Mouse (Mus musculus): ENCODE results near the gene Ppp3ca. TPM values are rescaled to one million over a fixed set of nuclear protein-coding genes. Genes with fewer than 3 reads are reported as not detected.

The Ppp3ca gene
- polyA plus RNA-seq, 1 experiment from 2014 or later, result 11.3 TPM

- Histone ChIP-seq H3K4me2 (no peak overlapping the region), H3K36me3 (no peaks in the 10 kb centered on the region), H3K4me1 (replicated peaks) (peaks cover 4% of the 10 kb centered on the region), H3K27me3 (no peaks in the 10 kb centered on the region), H3K4me3 (replicated peaks) (no peak overlapping the region), H3K27ac (no peak overlapping the region), H3K9ac (no peak overlapping the region), H3K9me3 (replicated peaks) (no peaks in the 10 kb centered on the region)
- ATAC-seq (ENCODE audit: low read depth) (no peak), DNase-seq (no peak)
- WGBS (ENCODE audit: insufficient replicate concordance), result 64% methylated on average over 3 of the region's 3 CpGs
These were observed 171.4 kb downstream of the Ppp3ca start for GRCm38 (mm10) chr3:136841282-136841681.

GRCm38 (mm10) chr3:136842384-136842783, 172.5 kb downstream of the Ppp3ca start:
- WGBS (ENCODE audit: insufficient replicate concordance), result 72% methylated on average over 1 of the region's 1 CpGs
- no peak for DNase-seq

DNA sequence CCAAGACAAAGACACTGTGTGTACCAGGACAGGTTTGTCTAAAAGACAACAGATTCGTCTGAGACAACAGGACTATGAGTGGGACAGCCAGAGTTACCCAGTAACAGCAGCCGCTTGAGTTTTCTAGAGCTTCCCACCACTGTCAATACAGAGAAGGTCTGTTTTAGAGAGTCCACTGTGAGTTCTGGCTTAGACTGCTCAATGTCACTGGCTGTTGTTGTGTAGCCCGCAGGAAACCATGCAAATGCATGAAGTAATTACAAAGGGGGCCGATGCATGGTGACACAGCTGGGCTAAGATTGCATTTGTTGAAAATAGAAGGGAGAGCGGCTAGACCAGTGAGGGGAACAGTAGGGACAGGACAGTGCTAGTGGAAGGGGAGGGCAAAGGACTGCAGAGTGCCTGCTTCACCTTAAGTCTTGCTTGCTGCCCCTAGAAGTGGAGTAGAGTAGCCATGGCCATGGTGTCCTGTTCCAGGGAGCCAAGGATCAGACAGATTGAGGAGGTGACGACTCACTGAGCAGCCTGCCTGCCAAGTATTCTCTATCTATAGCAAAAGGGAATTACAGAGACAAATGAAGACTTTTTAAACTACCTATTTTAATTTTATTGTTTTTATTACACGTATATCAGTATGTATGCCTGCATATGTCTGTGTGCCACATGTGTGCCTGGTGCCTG, 174.0 kb downstream of the Ppp3ca start:
- 71% methylated on average over 7 of the region's 7 CpGs for WGBS (ENCODE audit: insufficient replicate concordance)

More at GRCm38 (mm10) chr3:136842384-136842783, 172.5 kb downstream of the Ppp3ca start:
- H3K36me3 ChIP-seq, result no peaks in the 10 kb centered on the region
- ATAC-seq (ENCODE audit: low read depth), result no peak
- H3K4me2 ChIP-seq, result no peak overlapping the region
- H3K9me3 ChIP-seq (replicated peaks), result no peaks in the 10 kb centered on the region
- no peak overlapping the region for H3K4me3 ChIP-seq (replicated peaks)
- no peak overlapping the region for H3K9ac ChIP-seq
- no peaks in the 10 kb centered on the region for H3K4me1 ChIP-seq (replicated peaks)
- H3K27ac ChIP-seq, result no peak overlapping the region
- H3K27me3 ChIP-seq, result no peaks in the 10 kb centered on the region

DNA sequence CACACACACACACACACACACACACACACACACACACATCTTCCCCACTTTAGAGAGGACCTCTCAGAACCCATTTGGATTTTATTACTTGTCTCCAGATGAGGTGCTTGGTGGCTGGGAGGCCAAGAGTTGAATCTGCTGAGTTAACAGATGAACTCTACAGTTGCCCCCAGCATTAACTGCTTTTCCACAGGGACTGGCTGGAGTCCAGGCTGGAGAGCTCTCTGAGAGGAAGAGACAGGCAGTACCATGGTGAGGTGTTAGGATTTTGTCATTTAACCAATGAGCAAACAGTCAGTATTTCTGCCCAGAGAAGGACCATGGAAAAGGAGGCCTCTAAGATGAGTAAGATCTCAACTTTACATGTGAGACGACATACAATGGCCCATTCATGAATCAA, 179.1 kb downstream of the Ppp3ca start:
- H3K27ac ChIP-seq, result no peak overlapping the region
- H3K4me2 ChIP-seq, result no peak overlapping the region
- no peaks in the 10 kb centered on the region for H3K4me1 ChIP-seq (replicated peaks)
- ATAC-seq (ENCODE audit: low read depth), result no peak
- no peak overlapping the region for H3K9ac ChIP-seq
- no peak for DNase-seq
- H3K4me3 ChIP-seq (replicated peaks), result no peak overlapping the region
- WGBS (ENCODE audit: insufficient replicate concordance), result 75% methylated on average over 1 of the region's 1 CpGs
- no peaks in the 10 kb centered on the region for H3K27me3 ChIP-seq
- no peaks in the 10 kb centered on the region for H3K36me3 ChIP-seq
- no peaks in the 10 kb centered on the region for H3K9me3 ChIP-seq (replicated peaks)

More for the DNA sequence above, 174.0 kb downstream of the Ppp3ca start:
- H3K9me3 ChIP-seq (replicated peaks), result no peaks in the 10 kb centered on the region
- H3K4me3 ChIP-seq (replicated peaks), result no peak overlapping the region
- no peak overlapping the region for H3K4me2 ChIP-seq
- no peaks in the 10 kb centered on the region for H3K4me1 ChIP-seq (replicated peaks)
- no peak overlapping the region for H3K27ac ChIP-seq
- DNase-seq, result no peak
- H3K9ac ChIP-seq, result no peak overlapping the region
- no peaks in the 10 kb centered on the region for H3K36me3 ChIP-seq
- ATAC-seq (ENCODE audit: low read depth), result no peak
- H3K27me3 ChIP-seq, result no peaks in the 10 kb centered on the region

DNA sequence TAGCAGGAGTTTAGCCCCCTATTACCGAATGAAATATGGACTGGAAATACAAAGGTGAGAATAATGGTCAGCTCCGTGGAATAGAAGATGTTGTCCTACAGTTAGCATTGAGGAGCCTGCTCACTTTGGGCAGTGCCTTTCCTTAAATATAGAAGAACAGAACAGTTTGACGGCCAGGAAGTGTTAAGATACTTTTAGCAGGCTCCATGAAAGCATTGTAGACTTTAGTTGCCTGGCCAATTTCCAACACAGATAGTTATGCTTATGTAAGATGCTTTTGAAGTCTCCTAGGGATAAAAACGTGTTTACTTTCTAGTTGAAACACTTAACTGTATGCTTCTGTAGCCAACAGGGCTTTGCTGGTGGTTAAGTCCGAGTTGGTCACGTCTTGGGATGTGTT, 183.0 kb downstream of the Ppp3ca start:
- H3K27ac ChIP-seq, result no peak overlapping the region
- DNase-seq (no peak), ATAC-seq (ENCODE audit: low read depth) (no peak)
- WGBS (ENCODE audit: insufficient replicate concordance), result 63% methylated on average over 6 of the region's 6 CpGs
- H3K9ac ChIP-seq, result no peak overlapping the region
- H3K36me3 ChIP-seq, result no peaks in the 10 kb centered on the region
- no peak overlapping the region for H3K4me3 ChIP-seq (replicated peaks)
- H3K9me3 ChIP-seq (replicated peaks), result no peaks in the 10 kb centered on the region
- no peak overlapping the region for H3K4me2 ChIP-seq
- H3K4me1 ChIP-seq (replicated peaks), result no peaks in the 10 kb centered on the region
- no peaks in the 10 kb centered on the region for H3K27me3 ChIP-seq

GRCm38 (mm10) chr3:136853596-136853995, 183.7 kb downstream of the Ppp3ca start:
- Histone ChIP-seq H3K9ac (no peak overlapping the region), H3K4me2 (no peak overlapping the region), H3K27me3 (no peaks in the 10 kb centered on the region), H3K27ac (no peak overlapping the region), H3K9me3 (replicated peaks) (no peaks in the 10 kb centered on the region), H3K4me1 (replicated peaks) (no peaks in the 10 kb centered on the region), H3K4me3 (replicated peaks) (no peak overlapping the region), H3K36me3 (no peaks in the 10 kb centered on the region)
- ATAC-seq (ENCODE audit: low read depth) (no peak), DNase-seq (no peak)
- WGBS (ENCODE audit: insufficient replicate concordance), result 76% methylated on average over 4 of the region's 4 CpGs

GRCm38 (mm10) chr3:136855996-136856395, 186.1 kb downstream of the Ppp3ca start:
- DNase-seq (no peak), ATAC-seq (ENCODE audit: low read depth) (no peak)
- 58% methylated on average over 4 of the region's 4 CpGs for WGBS (ENCODE audit: insufficient replicate concordance)
- Histone ChIP-seq H3K36me3 (no peaks in the 10 kb centered on the region), H3K4me3 (replicated peaks) (no peak overlapping the region), H3K9ac (no peak overlapping the region), H3K4me1 (replicated peaks) (no peaks in the 10 kb centered on the region), H3K9me3 (replicated peaks) (no peaks in the 10 kb centered on the region), H3K4me2 (no peak overlapping the region), H3K27me3 (no peaks in the 10 kb centered on the region), H3K27ac (no peak overlapping the region)

DNA sequence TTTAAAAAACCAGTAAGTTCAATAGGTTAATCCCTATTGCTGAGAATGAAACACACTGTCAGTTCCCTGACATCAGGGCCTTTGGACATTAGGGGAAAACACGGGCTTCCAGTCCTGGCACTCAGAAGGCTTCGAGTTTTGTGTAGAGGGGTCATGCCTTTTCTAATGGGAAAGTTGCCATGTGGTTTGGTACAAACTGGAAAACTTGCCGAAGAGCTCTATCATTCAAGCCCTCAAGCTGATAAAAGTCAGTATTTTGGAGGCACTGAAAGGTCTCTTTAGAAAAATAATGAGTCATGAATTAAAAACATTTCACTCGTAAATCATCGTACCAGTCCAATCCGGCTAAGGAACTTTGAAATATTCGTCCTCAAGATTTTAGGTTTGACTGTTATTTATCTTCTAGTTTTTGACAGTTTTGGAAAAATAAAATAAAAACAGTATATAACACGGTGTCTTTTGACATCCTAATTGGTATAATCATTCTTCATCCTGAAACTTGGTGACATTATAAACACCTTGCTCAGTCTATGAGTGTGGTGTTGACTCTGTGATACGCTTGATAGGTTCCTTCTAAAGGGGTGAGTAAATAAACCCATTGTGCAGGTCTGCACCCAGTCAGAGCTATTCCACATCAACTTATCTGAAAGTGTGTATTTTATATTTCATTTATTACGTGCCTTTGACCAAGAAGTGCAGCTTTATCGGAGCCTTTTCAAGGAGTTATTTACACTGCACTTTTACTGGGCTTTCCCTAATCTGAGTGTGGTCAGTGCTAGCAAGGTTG, 192.3 kb downstream of the Ppp3ca start:
- Histone ChIP-seq H3K4me2 (no peak overlapping the region), H3K36me3 (no peaks in the 10 kb centered on the region), H3K4me3 (replicated peaks) (no peak overlapping the region), H3K9me3 (replicated peaks) (no peaks in the 10 kb centered on the region), H3K27me3 (no peaks in the 10 kb centered on the region), H3K27ac (no peak overlapping the region), H3K9ac (no peak overlapping the region), H3K4me1 (replicated peaks) (no peaks in the 10 kb centered on the region)
- 71% methylated on average over 11 of the region's 11 CpGs for WGBS (ENCODE audit: insufficient replicate concordance)
- ATAC-seq (ENCODE audit: low read depth), result no peak
- no peak for DNase-seq

DNA sequence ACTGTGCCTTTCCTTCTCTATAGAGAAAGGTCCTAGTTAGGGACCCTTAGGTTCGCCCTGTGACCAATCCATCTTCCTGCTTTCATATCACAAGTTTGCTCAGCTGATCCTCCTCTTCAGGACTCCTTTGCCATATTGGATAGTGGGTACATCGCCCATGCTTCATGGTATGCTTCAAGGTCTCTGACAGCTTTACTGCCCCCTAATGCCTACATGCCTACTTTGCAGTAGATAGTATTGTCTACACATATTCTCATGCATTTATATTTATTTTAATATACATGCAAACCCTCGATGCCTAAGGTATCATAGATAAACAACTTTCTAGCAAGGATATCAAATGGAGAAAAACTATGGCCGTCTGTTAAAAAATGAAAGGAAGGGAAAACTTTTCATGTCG, 193.2 kb downstream of the Ppp3ca start:
- H3K4me3 ChIP-seq (replicated peaks), result no peak overlapping the region
- no peaks in the 10 kb centered on the region for H3K27me3 ChIP-seq
- 66% methylated on average over 5 of the region's 5 CpGs for WGBS (ENCODE audit: insufficient replicate concordance)
- ATAC-seq (ENCODE audit: low read depth), result no peak
- no peak overlapping the region for H3K27ac ChIP-seq
- H3K9ac ChIP-seq, result no peak overlapping the region
- H3K36me3 ChIP-seq, result no peaks in the 10 kb centered on the region
- no peaks in the 10 kb centered on the region for H3K4me1 ChIP-seq (replicated peaks)
- H3K9me3 ChIP-seq (replicated peaks), result no peaks in the 10 kb centered on the region
- no peak overlapping the region for H3K4me2 ChIP-seq
- DNase-seq, result no peak

DNA sequence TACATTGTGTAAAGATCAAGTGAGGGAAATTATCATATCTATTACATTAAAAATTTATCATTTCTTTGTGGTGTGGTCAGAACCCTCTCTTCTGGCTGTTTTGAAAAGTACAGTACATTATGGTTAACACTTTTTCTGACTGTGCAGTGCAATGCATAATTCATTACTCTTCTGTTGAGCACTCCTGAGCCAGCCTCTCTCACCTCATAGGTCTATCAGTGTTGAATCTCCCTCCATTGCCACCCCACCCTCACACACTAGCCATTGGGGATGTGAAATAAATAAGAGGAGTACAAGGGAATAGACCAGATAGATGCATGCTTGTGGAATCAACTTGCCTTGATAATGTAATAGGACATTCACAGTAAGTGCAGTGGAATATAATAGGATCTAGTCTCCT, 194.4 kb downstream of the Ppp3ca start:
- DNase-seq (no peak), ATAC-seq (ENCODE audit: low read depth) (no peak)
- Histone ChIP-seq H3K27me3 (no peaks in the 10 kb centered on the region), H3K4me2 (no peak overlapping the region), H3K36me3 (no peaks in the 10 kb centered on the region), H3K4me3 (replicated peaks) (no peak overlapping the region), H3K27ac (no peak overlapping the region), H3K4me1 (replicated peaks) (no peaks in the 10 kb centered on the region), H3K9ac (no peak overlapping the region), H3K9me3 (replicated peaks) (no peaks in the 10 kb centered on the region)

- H3K4me3 ChIP-seq (replicated peaks), result no peak overlapping the region
- no peak overlapping the region for H3K9ac ChIP-seq
- no peaks in the 10 kb centered on the region for H3K9me3 ChIP-seq (replicated peaks)
- H3K4me1 ChIP-seq (replicated peaks), result no peaks in the 10 kb centered on the region
- H3K4me2 ChIP-seq, result no peak overlapping the region
- H3K27me3 ChIP-seq, result no peaks in the 10 kb centered on the region
- no peaks in the 10 kb centered on the region for H3K36me3 ChIP-seq
- H3K27ac ChIP-seq, result no peak overlapping the region
- ATAC-seq (ENCODE audit: low read depth) (no peak), DNase-seq (no peak)
- WGBS (ENCODE audit: insufficient replicate concordance), result 72% methylated on average over 4 of the region's 4 CpGs
These were observed 195.4 kb downstream of the Ppp3ca start for GRCm38 (mm10) chr3:136865176-136865859.
